Mouse (Mus musculus): Measurements from ENCODE around the gene Ptger3. TPM values are rescaled to one million over a fixed set of nuclear protein-coding genes. Genes with fewer than 3 reads are reported as not detected.

Ptger3 gene
- polyA plus RNA-seq, 1 experiment = 0.03 TPM

GRCm38 (mm10) chr3:157579376-157579775, 12.7 kb downstream of the Ptger3 start:
- Histone ChIP-seq H3K4me3 (replicated peaks) (no peak overlapping the region), H3K36me3 (ENCODE audit: control insufficient read depth) (no peaks in the 10 kb centered on the region), H3K4me1 (ENCODE audit: control insufficient read depth) (peaks cover 36% of the 10 kb centered on the region), H3K27me3 (ENCODE audit: control insufficient read depth) (no peaks in the 10 kb centered on the region), H3K9me3 (ENCODE audit: control insufficient read depth, low read length) (no peaks in the 10 kb centered on the region)
- TF ChIP-seq GATA1 (IDR thresholded peaks at IDR 0.05; ENCODE audit: low read length) (no peak), TAL1 (IDR thresholded peaks at IDR 0.05; ENCODE audit: low read length) (no peak)

GRCm38 (mm10) chr3:157580299-157580698, 13.6 kb downstream of the Ptger3 start:
- H3K36me3 ChIP-seq (ENCODE audit: control insufficient read depth) = no peaks in the 10 kb centered on the region
- H3K4me1 ChIP-seq (ENCODE audit: control insufficient read depth) = peaks cover 36% of the 10 kb centered on the region
- no peaks in the 10 kb centered on the region for H3K9me3 ChIP-seq (ENCODE audit: control insufficient read depth, low read length)
- TF ChIP-seq GATA1 (IDR thresholded peaks at IDR 0.05; ENCODE audit: low read length) (no peak), TAL1 (IDR thresholded peaks at IDR 0.05; ENCODE audit: low read length) (no peak)
- no peaks in the 10 kb centered on the region for H3K27me3 ChIP-seq (ENCODE audit: control insufficient read depth)
- no peak overlapping the region for H3K4me3 ChIP-seq (replicated peaks)

DNA sequence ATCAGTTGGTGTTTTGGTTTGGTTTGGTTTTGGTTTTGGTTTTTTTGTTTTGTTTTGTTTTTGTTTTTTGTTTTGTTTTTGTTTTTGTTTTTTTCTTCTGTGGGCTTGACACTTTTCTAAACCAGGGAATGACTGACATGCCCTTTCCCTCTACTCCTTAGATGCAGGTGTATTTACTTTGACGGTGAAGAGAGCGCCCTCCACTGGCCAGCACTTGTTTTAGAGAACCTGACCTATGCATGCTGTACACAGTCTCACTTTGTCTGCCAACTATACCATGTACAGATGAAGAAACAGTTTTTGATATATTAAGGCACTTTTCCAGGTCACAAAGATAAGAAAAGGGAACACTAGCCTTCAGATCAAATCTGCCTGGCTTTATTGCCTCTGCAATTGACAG, 15.1 kb downstream of the Ptger3 start:
- no peak for TF ChIP-seq GATA1 (IDR thresholded peaks at IDR 0.05; ENCODE audit: low read length)
- no peak for TF ChIP-seq TAL1 (IDR thresholded peaks at IDR 0.05; ENCODE audit: low read length)
- H3K4me1 ChIP-seq (ENCODE audit: control insufficient read depth) = peaks cover 23% of the 10 kb centered on the region
- no peak overlapping the region for H3K4me3 ChIP-seq (replicated peaks)
- no peaks in the 10 kb centered on the region for H3K27me3 ChIP-seq (ENCODE audit: control insufficient read depth)
- H3K9me3 ChIP-seq (ENCODE audit: control insufficient read depth, low read length) = no peaks in the 10 kb centered on the region
- H3K36me3 ChIP-seq (ENCODE audit: control insufficient read depth) = no peaks in the 10 kb centered on the region

DNA sequence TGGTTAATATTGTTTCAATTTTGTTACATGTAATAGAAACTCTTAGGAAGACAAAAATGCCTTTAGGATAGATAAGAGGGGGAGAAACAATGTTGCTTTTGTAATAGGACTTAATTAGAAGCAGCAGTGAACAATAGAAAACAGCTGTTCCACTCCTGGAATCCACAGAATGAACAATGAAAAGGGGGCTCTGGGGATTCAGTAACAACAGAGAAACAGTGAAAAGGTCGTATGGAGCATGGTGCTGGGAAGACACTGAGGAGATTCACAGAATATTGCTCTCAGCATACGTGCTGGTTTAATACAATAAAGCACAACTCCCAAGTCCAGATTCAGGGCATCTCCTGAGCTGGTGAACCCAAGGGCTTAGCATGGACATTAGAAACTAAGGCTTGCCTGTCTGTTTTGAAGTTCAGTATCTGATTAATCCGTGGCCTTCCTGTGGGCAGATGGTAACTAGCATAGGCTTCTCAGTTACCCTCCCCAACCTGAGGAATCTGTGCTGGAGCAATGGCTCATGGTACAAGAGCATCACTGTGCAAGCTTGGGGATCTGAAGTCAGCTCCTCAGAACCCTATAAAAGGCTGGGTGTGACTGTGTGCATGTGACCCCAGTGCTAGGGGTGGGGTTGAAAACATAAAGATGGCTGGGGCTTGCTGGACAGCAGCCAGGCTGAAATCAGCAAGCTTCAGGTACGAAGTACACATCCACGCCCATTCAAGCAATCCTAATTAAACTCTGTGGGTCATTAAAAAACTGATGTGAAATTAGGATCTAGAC, 16.1 kb downstream of the Ptger3 start:
- no peak overlapping the region for H3K4me3 ChIP-seq (replicated peaks)
- no peaks in the 10 kb centered on the region for H3K36me3 ChIP-seq (ENCODE audit: control insufficient read depth)
- H3K27me3 ChIP-seq (ENCODE audit: control insufficient read depth) = no peaks in the 10 kb centered on the region
- H3K4me1 ChIP-seq (ENCODE audit: control insufficient read depth) = peaks cover 19% of the 10 kb centered on the region
- H3K9me3 ChIP-seq (ENCODE audit: control insufficient read depth, low read length) = no peaks in the 10 kb centered on the region
- TF ChIP-seq TAL1 (IDR thresholded peaks at IDR 0.05; ENCODE audit: low read length) (no peak), GATA1 (IDR thresholded peaks at IDR 0.05; ENCODE audit: low read length) (no peak)

- Histone ChIP-seq H3K36me3 (ENCODE audit: control insufficient read depth) (no peaks in the 10 kb centered on the region), H3K4me1 (ENCODE audit: control insufficient read depth) (no peaks in the 10 kb centered on the region), H3K27me3 (ENCODE audit: control insufficient read depth) (no peaks in the 10 kb centered on the region), H3K9me3 (ENCODE audit: control insufficient read depth, low read length) (no peaks in the 10 kb centered on the region), H3K4me3 (replicated peaks) (no peak overlapping the region)
- TF ChIP-seq GATA1 (IDR thresholded peaks at IDR 0.05; ENCODE audit: low read length) = no peak
- no peak for TF ChIP-seq TAL1 (IDR thresholded peaks at IDR 0.05; ENCODE audit: low read length)
Observed at GRCm38 (mm10) chr3:157597837-157598379, 31.2 kb downstream of the Ptger3 start.

- no peaks in the 10 kb centered on the region for H3K4me1 ChIP-seq (ENCODE audit: control insufficient read depth)
- H3K9me3 ChIP-seq (ENCODE audit: control insufficient read depth, low read length) = no peaks in the 10 kb centered on the region
- no peaks in the 10 kb centered on the region for H3K27me3 ChIP-seq (ENCODE audit: control insufficient read depth)
- H3K4me3 ChIP-seq (replicated peaks) = no peak overlapping the region
- TF ChIP-seq GATA1 (IDR thresholded peaks at IDR 0.05; ENCODE audit: low read length) (no peak), TAL1 (IDR thresholded peaks at IDR 0.05; ENCODE audit: low read length) (no peak)
- no peaks in the 10 kb centered on the region for H3K36me3 ChIP-seq (ENCODE audit: control insufficient read depth)
Observed at GRCm38 (mm10) chr3:157604684-157605410, 38.2 kb downstream of the Ptger3 start.

DNA sequence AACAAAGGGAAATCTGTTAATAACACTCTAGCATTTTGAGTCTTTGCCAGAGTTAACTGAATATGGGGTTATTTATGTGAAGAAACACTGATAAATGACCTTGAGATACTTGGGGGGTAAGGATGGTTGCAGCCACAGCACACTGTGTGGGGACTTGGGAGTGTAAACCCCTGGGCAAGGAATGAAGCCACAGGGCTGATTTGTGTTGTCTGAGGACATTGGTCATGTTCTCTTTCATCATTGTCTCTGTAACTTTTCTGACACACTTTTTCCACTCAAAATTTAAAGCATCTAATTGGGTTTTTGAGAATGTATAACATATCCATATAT, 38.7 kb downstream of the Ptger3 start:
- H3K27me3 ChIP-seq (ENCODE audit: control insufficient read depth) = no peaks in the 10 kb centered on the region
- H3K36me3 ChIP-seq (ENCODE audit: control insufficient read depth) = no peaks in the 10 kb centered on the region
- no peak overlapping the region for H3K4me3 ChIP-seq (replicated peaks)
- TF ChIP-seq TAL1 (IDR thresholded peaks at IDR 0.05; ENCODE audit: low read length) = no peak
- no peak for TF ChIP-seq GATA1 (IDR thresholded peaks at IDR 0.05; ENCODE audit: low read length)
- H3K4me1 ChIP-seq (ENCODE audit: control insufficient read depth) = no peaks in the 10 kb centered on the region
- H3K9me3 ChIP-seq (ENCODE audit: control insufficient read depth, low read length) = no peaks in the 10 kb centered on the region

DNA sequence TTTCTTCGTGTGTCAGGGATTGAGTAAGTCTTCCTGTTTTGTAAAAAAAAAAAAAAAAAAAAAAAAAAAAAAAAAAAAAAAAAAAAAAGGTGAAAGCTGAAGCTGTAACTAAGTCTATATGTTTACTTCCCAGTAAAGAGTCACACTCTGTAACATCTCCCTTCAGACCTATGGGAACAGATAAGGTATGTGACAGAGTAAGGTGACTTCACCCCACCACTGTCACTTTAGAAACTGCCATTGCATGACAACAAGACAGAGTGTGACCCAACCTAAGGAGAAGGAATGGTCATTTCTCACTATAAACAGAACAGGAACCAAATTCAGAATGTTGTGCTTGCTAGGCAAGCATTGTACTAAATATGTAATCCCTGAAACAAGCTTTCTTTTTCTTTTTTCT, 46.9 kb downstream of the Ptger3 start:
- no peaks in the 10 kb centered on the region for H3K9me3 ChIP-seq (ENCODE audit: control insufficient read depth, low read length)
- TF ChIP-seq GATA1 (IDR thresholded peaks at IDR 0.05; ENCODE audit: low read length) = no peak
- no peak for TF ChIP-seq TAL1 (IDR thresholded peaks at IDR 0.05; ENCODE audit: low read length)
- no peak overlapping the region for H3K4me3 ChIP-seq (replicated peaks)
- H3K27me3 ChIP-seq (ENCODE audit: control insufficient read depth) = no peaks in the 10 kb centered on the region
- no peaks in the 10 kb centered on the region for H3K4me1 ChIP-seq (ENCODE audit: control insufficient read depth)
- no peaks in the 10 kb centered on the region for H3K36me3 ChIP-seq (ENCODE audit: control insufficient read depth)

- no peak overlapping the region for H3K4me3 ChIP-seq (replicated peaks)
Observed at GRCm38 (mm10) chr3:157616949-157617348, 50.3 kb downstream of the Ptger3 start.

More at GRCm38 (mm10) chr3:157616949-157617348, 50.3 kb downstream of the Ptger3 start:
- H3K36me3 ChIP-seq (ENCODE audit: control insufficient read depth) = no peaks in the 10 kb centered on the region
- TF ChIP-seq TAL1 (IDR thresholded peaks at IDR 0.05; ENCODE audit: low read length) = no peak
- no peak for TF ChIP-seq GATA1 (IDR thresholded peaks at IDR 0.05; ENCODE audit: low read length)
- no peaks in the 10 kb centered on the region for H3K9me3 ChIP-seq (ENCODE audit: control insufficient read depth, low read length)
- H3K27me3 ChIP-seq (ENCODE audit: control insufficient read depth) = no peaks in the 10 kb centered on the region
- H3K4me1 ChIP-seq (ENCODE audit: control insufficient read depth) = no peaks in the 10 kb centered on the region

Data from erythroblast, embryonic 14.5 days (primary cell).